Mouse (Mus musculus) bone marrow macrophage, adult 2 months (primary cell): ENCODE data around the gene Pspn.

Experiments used
- CTCF ChIP-seq: IDR thresholded peaks from 2 replicates; pipeline ENCODE4 v1.5.1; 2012; ENCODE audit warnings: low read depth, mild to moderate bottlenecking, low read length, moderate library complexity
- POLR2A ChIP-seq: IDR thresholded peaks from 2 replicates; pipeline ENCODE4 v1.6.1; 2012; ENCODE audit warnings: mild to moderate bottlenecking, low read depth, low read length, borderline replicate concordance

GRCm38 (mm10) chr17:56954871-56955270 lies 44.9 kb downstream of the Pspn start:
- no peak for TF ChIP-seq POLR2A
- TF ChIP-seq CTCF = no peak
